Mouse (Mus musculus): ENCODE data around the gene Cnr1.

Gene Cnr1

DNA sequence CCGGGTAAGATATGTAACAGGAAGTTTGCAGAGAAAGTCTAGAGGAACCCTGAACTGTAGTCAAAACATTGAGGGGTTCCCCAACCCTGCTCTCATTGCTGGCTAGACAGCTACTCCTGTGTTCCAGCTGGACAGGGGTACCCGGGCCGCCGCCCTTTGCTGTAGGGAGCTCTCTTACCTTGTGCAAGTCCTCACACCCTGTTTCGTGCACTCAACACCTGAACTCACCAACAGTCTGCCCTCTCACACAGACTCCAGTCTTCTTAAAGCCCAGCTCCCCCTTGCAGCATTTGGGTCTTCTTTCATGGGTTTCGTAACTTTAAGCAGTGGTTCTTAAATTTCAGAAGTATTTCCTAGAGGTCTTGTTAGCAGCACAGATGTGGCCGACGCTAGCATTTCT, 7.0 kb downstream of the Cnr1 start:
- no peak for ATAC-seq (ENCODE audit: low TSS enrichment)

DNA sequence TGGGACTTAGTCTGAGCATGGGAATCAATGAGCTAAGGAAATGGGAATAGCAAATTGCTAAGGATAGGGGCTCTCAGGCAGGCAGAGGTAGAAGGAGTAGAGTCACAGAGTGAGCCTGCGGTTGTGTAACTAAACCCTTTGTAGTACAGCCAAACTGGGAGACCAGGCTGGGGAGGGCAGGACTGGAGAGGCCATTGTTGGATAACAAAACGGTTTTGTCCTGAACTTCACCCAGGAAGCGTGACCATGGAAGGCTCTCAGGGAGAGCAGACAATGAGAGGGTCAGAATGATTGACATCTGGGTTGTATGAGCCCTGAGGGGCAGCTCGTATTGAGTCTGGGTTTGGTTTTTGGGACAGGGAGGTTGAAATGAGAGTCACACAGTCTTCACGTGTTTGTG, 17.2 kb downstream of the Cnr1 start:
- ATAC-seq (ENCODE audit: low TSS enrichment): no peak

GRCm38 (mm10) chr4:33943936-33944335, 19.5 kb downstream of the Cnr1 start:
- ATAC-seq (ENCODE audit: low TSS enrichment): no peak

DNA sequence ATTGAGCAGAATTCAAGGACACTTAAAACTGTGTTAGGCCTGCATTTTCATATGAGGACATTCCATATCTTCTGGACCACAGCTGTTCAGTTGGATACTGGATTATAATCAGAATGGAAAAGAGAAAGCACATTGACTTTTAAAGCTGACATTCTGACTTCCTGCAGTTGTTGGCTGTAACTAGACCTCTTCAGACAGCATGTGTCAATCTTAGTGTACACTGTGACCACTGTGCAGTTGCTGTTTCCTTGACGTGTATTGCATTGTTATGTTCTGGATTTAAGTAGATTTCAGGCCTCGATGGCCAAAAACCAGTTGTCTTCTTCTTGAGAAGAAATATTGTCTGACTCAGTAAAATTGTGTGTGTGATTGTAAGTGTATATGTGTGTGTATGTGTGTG, 21.3 kb downstream of the Cnr1 start:
- no peak for ATAC-seq (ENCODE audit: low TSS enrichment)

DNA sequence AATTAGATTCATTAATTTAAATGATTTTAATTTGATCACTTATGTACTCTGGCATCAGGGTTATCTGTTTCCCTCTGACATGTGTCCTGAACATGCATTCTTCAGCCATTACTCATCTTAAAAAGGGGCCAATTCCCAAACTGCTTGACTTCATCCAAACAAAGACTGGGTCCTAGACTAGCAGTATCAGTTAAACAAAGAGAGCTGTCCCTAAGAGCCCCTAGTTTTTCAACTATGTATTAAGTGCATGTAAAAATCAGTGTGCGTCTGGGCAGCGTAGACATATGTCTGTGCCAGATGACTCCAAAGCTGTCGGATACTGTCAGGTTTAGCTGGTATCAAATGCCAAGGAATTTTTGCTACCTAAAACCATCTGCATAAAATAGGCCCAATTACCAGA, 23.2 kb downstream of the Cnr1 start:
- no peak for ATAC-seq (ENCODE audit: low TSS enrichment)

DNA sequence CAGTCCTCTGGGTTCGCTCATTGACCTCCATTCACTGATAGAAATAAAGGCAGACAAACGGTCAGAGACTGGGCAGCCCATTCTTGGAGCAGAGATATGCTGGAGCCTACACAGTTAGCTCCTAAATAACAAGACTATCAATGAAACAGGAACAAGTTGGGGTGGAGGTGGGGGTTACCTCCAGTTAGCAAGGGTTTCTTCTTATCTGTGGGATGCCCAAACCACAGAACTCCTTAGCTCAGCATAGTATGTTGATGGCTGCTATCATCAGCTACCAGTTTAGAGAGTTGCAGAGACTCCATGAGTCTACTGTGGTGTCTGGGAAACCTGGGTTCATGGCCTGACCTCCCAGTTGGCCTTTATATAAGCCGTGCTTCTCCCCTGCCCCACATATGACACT, 33.0 kb downstream of the Cnr1 start:
- ATAC-seq (ENCODE audit: low TSS enrichment): no peak

GRCm38 (mm10) chr4:33958515-33958914, 34.1 kb downstream of the Cnr1 start:
- no peak for ATAC-seq (ENCODE audit: low TSS enrichment)

GRCm38 (mm10) chr4:33959841-33960240, 35.4 kb downstream of the Cnr1 start:
- ATAC-seq (ENCODE audit: low TSS enrichment): no peak

DNA sequence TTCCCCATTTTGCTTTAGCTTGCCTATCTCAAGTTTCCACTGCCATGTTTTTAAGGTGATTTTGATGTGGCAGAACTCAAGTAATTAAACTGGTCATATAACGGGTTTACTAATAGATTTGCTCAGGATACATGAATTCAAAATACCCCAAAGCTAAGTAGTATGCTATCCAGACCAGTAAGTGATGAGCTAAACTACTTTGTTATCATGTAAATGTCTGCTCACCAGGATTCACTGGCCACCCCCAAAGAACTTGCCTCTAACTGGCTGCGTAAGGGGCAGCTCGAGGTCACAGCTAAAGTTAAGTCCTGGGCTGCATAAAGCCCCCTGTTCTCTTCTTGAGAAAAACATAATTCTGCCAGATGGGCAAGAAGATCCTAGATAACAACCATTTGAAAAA, 46.3 kb downstream of the Cnr1 start:
- ATAC-seq (ENCODE audit: low TSS enrichment): no peak

GRCm38 (mm10) chr4:33988466-33989089, 64.2 kb downstream of the Cnr1 start:
- ATAC-seq (ENCODE audit: low TSS enrichment): no peak

DNA sequence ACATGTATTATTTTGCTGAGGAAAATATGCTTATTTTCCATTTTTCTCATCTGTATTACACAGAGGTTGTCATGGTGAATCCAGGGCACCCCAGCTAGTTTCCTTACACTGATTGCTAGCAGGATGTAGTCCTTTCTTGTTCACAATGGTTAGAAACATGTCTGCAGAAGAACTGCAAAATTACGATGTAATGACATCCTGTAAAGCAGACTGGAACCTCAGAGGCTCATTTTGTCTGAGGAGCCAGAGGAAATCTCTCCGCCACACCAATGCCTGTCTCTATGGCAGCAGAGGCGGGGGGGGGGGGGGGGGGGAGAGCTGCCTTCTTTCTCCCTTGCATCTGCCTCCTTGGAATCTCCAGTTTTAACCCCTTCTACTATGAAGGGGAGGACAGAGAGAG, 68.3 kb downstream of the Cnr1 start:
- no peak for ATAC-seq (ENCODE audit: low TSS enrichment)

DNA sequence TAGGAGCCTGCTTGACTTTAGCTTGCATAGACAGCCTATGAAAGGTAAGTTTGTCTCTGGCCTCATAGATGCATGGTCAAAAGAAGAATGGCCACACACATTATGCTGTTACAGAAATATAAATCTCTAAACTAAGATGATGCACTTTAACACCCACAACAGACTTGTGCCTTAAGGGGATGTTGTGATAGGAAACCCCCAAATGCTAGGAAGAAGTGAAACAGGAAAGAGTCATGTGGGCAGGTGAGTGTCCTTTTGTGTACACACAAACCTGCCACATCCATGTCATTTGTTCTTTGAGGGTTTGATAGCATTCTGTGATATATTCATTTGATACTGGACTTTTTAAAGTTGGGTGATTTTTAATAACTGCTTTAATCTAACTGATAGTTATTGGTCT, 72.0 kb downstream of the Cnr1 start:
- ATAC-seq (ENCODE audit: low TSS enrichment): no peak

Measured in frontal cortex, adult (tissue).